Mouse (Mus musculus) bone marrow, adult 2 months (tissue): ENCODE data around the gene Zfp64.

ENCODE experiments used
- CTCF ChIP-seq: fragments of 200-500 bp; IDR thresholded peaks from 2 replicates; pipeline ENCODE4 v1.5.1; 2011; ENCODE audit warnings: low read length, control low read depth; ENCODE audit not compliant: control insufficient read depth, insufficient read depth
- POLR2A ChIP-seq: fragments of 200-500 bp; IDR thresholded peaks from 2 replicates; pipeline ENCODE4 v1.6.1; 2011; ENCODE audit warnings: low read depth, mild to moderate bottlenecking, control low read depth, low read length, borderline replicate concordance; ENCODE audit not compliant: control insufficient read depth

- TF ChIP-seq POLR2A: no peak
- TF ChIP-seq CTCF: no peak
These were observed 92.7 kb downstream of the Zfp64 start for GRCm38 (mm10) chr2:168862694-168863093.
